Mouse (Mus musculus) midbrain, embryonic 15.5 days (tissue): ENCODE results near the gene Ank3. TPM values are rescaled to one million over a fixed set of nuclear protein-coding genes. Genes with fewer than 3 reads are reported as not detected.
A peak's percentile ranks its signal among the peaks of the same experiment; 100 is the strongest.

Source experiments
- ATAC-seq: fragments of 200-750 bp; cut with Nextera tagmentation; replicated peaks from 2 replicates; pipeline ENCODE4 v1.8.0; 2017; ENCODE audit warnings: moderate TSS enrichment
- H3K27ac ChIP-seq: fragments of 300-500 bp; sonication (generic); 2 replicates; pipeline ENCODE4 v1.5.1; 2015; ENCODE audit warnings: mild to moderate bottlenecking, inconsistent platforms
- H3K27me3 ChIP-seq: fragments of 300-500 bp; sonication (generic); replicated peaks from 2 replicates; pipeline ENCODE4 v1.6.1; 2015; ENCODE audit warnings: inconsistent platforms
- H3K36me3 ChIP-seq: fragments of 300-500 bp; sonication (generic); replicated peaks from 2 replicates; pipeline ENCODE4 v1.6.1; 2015; ENCODE audit warnings: inconsistent platforms
- H3K4me1 ChIP-seq: fragments of 300-500 bp; sonication (generic); 2 replicates; pipeline ENCODE4 v1.6.1; 2015; ENCODE audit warnings: inconsistent platforms
- H3K4me2 ChIP-seq: fragments of 300-500 bp; sonication (generic); 2 replicates; pipeline ENCODE4 v1.6.1; 2015; ENCODE audit warnings: inconsistent platforms, mild to moderate bottlenecking, moderate library complexity
- H3K4me3 ChIP-seq: fragments of 300-500 bp; sonication (generic); 2 replicates; pipeline ENCODE4 v1.5.1; 2015; ENCODE audit warnings: mild to moderate bottlenecking, inconsistent platforms
- H3K9ac ChIP-seq: fragments of 300-500 bp; sonication (generic); 2 replicates; pipeline ENCODE4 v1.6.1; 2015; ENCODE audit warnings: mild to moderate bottlenecking, inconsistent platforms
- H3K9me3 ChIP-seq: fragments of 300-500 bp; sonication (generic); 2 replicates; pipeline ENCODE4 v1.6.1; 2016; ENCODE audit warnings: inconsistent platforms
- WGBS: fragments of 180-500 bp; shearing (Covaris S2); methylation state at CpG from one replicate; pipeline ENCODE4 v1.1.7; 2015; ENCODE audit warnings: mixed read lengths; 5-methylcytosine and 5-hydroxymethylcytosine counted together
- polyA plus RNA-seq: library from polyadenylated mRNA; unstranded; fragments of >200 nt; fragmentation: Nextera tagmentation; extraction: Ambion mirVana; gene quantifications from 2 replicates; pipeline ENCODE4 v1.2.1, GENCODE M21; 2015

The Ank3 gene
- polyA plus RNA-seq, 1 experiment from 2014 or later = 108 TPM

- Histone ChIP-seq H3K4me1 (peaks cover 15% of the 10 kb centered on the region), H3K9me3 (no peaks in the 10 kb centered on the region), H3K4me2 (no peak overlapping the region), H3K36me3 (no peaks in the 10 kb centered on the region), H3K9ac (no peak overlapping the region), H3K4me3 (no peak overlapping the region), H3K27me3 (no peaks in the 10 kb centered on the region), H3K27ac (no peak overlapping the region)
- WGBS = 87% methylated on average over 6 of the region's 6 CpGs
- ATAC-seq = no peak
Measured at GRCm38 (mm10) chr10:69546643-69547042, 148.1 kb downstream of the Ank3 start.

GRCm38 (mm10) chr10:69548771-69549170, 150.2 kb downstream of the Ank3 start:
- 89% methylated on average over 3 of the region's 3 CpGs for WGBS
- H3K27me3 ChIP-seq = no peaks in the 10 kb centered on the region
- no peak for ATAC-seq

GRCm38 (mm10) chr10:69549221-69549620, 150.6 kb downstream of the Ank3 start:
- Histone ChIP-seq H3K27me3 (no peaks in the 10 kb centered on the region), H3K4me1 (peaks cover 13% of the 10 kb centered on the region), H3K9ac (no peak overlapping the region), H3K4me2 (no peak overlapping the region), H3K36me3 (no peaks in the 10 kb centered on the region), H3K9me3 (no peaks in the 10 kb centered on the region), H3K27ac (no peak overlapping the region), H3K4me3 (no peak overlapping the region)
- no peak for ATAC-seq
- whole genome bisulfite sequencing = 93% methylated on average over 4 of the region's 4 CpGs

More at GRCm38 (mm10) chr10:69548771-69549170, 150.2 kb downstream of the Ank3 start:
- no peaks in the 10 kb centered on the region for H3K9me3 ChIP-seq
- H3K4me1 ChIP-seq = peaks cover 13% of the 10 kb centered on the region
- no peak overlapping the region for H3K27ac ChIP-seq
- H3K9ac ChIP-seq = no peak overlapping the region
- no peak overlapping the region for H3K4me3 ChIP-seq
- no peak overlapping the region for H3K4me2 ChIP-seq
- H3K36me3 ChIP-seq = no peaks in the 10 kb centered on the region

- ATAC-seq = no peak
- Histone ChIP-seq H3K4me2 (no peak overlapping the region), H3K36me3 (no peaks in the 10 kb centered on the region), H3K9ac (no peak overlapping the region), H3K9me3 (no peaks in the 10 kb centered on the region), H3K4me1 (peaks cover 10% of the 10 kb centered on the region), H3K27me3 (no peaks in the 10 kb centered on the region), H3K27ac (peak overlapping the region; percentile 42; the same call in 1 of the 2 replicates), H3K4me3 (no peak overlapping the region)
- 49% methylated on average over 4 of the region's 4 CpGs for WGBS
Measured at GRCm38 (mm10) chr10:69550824-69551223, 152.3 kb downstream of the Ank3 start.

GRCm38 (mm10) chr10:69553091-69553490, 154.5 kb downstream of the Ank3 start:
- Histone ChIP-seq H3K9ac (no peak overlapping the region), H3K36me3 (no peaks in the 10 kb centered on the region), H3K4me2 (no peak overlapping the region), H3K27ac (no peak overlapping the region), H3K4me1 (peaks cover 15% of the 10 kb centered on the region), H3K4me3 (no peak overlapping the region), H3K9me3 (no peaks in the 10 kb centered on the region), H3K27me3 (no peaks in the 10 kb centered on the region)
- WGBS = 63% methylated on average over 1 of the region's 1 CpGs
- ATAC-seq = no peak

GRCm38 (mm10) chr10:69555592-69555991, 157.0 kb downstream of the Ank3 start:
- no peak for ATAC-seq
- peaks cover 12% of the 10 kb centered on the region for H3K4me1 ChIP-seq
- H3K27me3 ChIP-seq = no peaks in the 10 kb centered on the region
- no peaks in the 10 kb centered on the region for H3K36me3 ChIP-seq
- no peak overlapping the region for H3K4me3 ChIP-seq
- WGBS = 90% methylated on average over 4 of the region's 4 CpGs
- no peak overlapping the region for H3K9ac ChIP-seq
- no peaks in the 10 kb centered on the region for H3K9me3 ChIP-seq
- H3K27ac ChIP-seq = no peak overlapping the region
- no peak overlapping the region for H3K4me2 ChIP-seq

GRCm38 (mm10) chr10:69556278-69556677, 157.7 kb downstream of the Ank3 start:
- Histone ChIP-seq H3K9ac (no peak overlapping the region), H3K36me3 (no peaks in the 10 kb centered on the region), H3K4me3 (no peak overlapping the region), H3K4me1 (peaks cover 10% of the 10 kb centered on the region), H3K27me3 (no peaks in the 10 kb centered on the region), H3K4me2 (no peak overlapping the region), H3K9me3 (no peaks in the 10 kb centered on the region), H3K27ac (no peak overlapping the region)
- ATAC-seq = no peak
- WGBS = 14% methylated on average over 13 of the region's 13 CpGs

GRCm38 (mm10) chr10:69560237-69560636, 161.7 kb downstream of the Ank3 start:
- Histone ChIP-seq H3K4me3 (no peak overlapping the region), H3K4me1 (peaks cover 7% of the 10 kb centered on the region), H3K4me2 (no peak overlapping the region), H3K27ac (no peak overlapping the region), H3K9ac (no peak overlapping the region), H3K36me3 (no peaks in the 10 kb centered on the region), H3K9me3 (no peaks in the 10 kb centered on the region), H3K27me3 (no peaks in the 10 kb centered on the region)
- ATAC-seq = no peak
- WGBS = 78% methylated on average over 1 of the region's 1 CpGs

- ATAC-seq = no peak
Measured at GRCm38 (mm10) chr10:69562931-69563330, 164.4 kb downstream of the Ank3 start.

GRCm38 (mm10) chr10:69565052-69565451, 166.5 kb downstream of the Ank3 start:
- Histone ChIP-seq H3K4me3 (no peak overlapping the region), H3K36me3 (no peaks in the 10 kb centered on the region), H3K27me3 (no peaks in the 10 kb centered on the region), H3K4me2 (no peak overlapping the region), H3K9me3 (no peaks in the 10 kb centered on the region), H3K4me1 (peaks cover 13% of the 10 kb centered on the region), H3K9ac (no peak overlapping the region), H3K27ac (no peak overlapping the region)
- 92% methylated on average over 4 of the region's 4 CpGs for WGBS
- no peak for ATAC-seq

More at GRCm38 (mm10) chr10:69562931-69563330, 164.4 kb downstream of the Ank3 start:
- H3K4me3 ChIP-seq = no peak overlapping the region
- WGBS = 89% methylated on average over 4 of the region's 4 CpGs
- peaks cover 2% of the 10 kb centered on the region; the same call in 1 of the 2 replicates for H3K4me1 ChIP-seq
- no peaks in the 10 kb centered on the region for H3K9me3 ChIP-seq
- H3K27ac ChIP-seq = no peak overlapping the region
- no peak overlapping the region for H3K4me2 ChIP-seq
- no peaks in the 10 kb centered on the region for H3K27me3 ChIP-seq
- no peak overlapping the region for H3K9ac ChIP-seq
- H3K36me3 ChIP-seq = no peaks in the 10 kb centered on the region

- no peak for ATAC-seq
- 83% methylated on average over 5 of the region's 5 CpGs for WGBS
- Histone ChIP-seq H3K9ac (no peak overlapping the region), H3K4me3 (no peak overlapping the region), H3K27ac (no peak overlapping the region), H3K4me2 (no peak overlapping the region), H3K36me3 (no peaks in the 10 kb centered on the region), H3K27me3 (no peaks in the 10 kb centered on the region), H3K9me3 (no peaks in the 10 kb centered on the region), H3K4me1 (peaks cover 49% of the 10 kb centered on the region)
Measured at GRCm38 (mm10) chr10:69568976-69569375, 170.4 kb downstream of the Ank3 start.

GRCm38 (mm10) chr10:69569740-69570139, 171.2 kb downstream of the Ank3 start:
- 73% methylated on average over 8 of the region's 8 CpGs for WGBS
- ATAC-seq = no peak
- H3K27ac ChIP-seq = no peak overlapping the region
- no peak overlapping the region for H3K9ac ChIP-seq
- no peaks in the 10 kb centered on the region for H3K27me3 ChIP-seq
- H3K4me1 ChIP-seq = peaks cover 57% of the 10 kb centered on the region
- no peak overlapping the region for H3K4me2 ChIP-seq
- H3K36me3 ChIP-seq = no peaks in the 10 kb centered on the region
- H3K9me3 ChIP-seq = no peaks in the 10 kb centered on the region
- no peak overlapping the region for H3K4me3 ChIP-seq

GRCm38 (mm10) chr10:69570466-69571288, 172.1 kb downstream of the Ank3 start:
- Histone ChIP-seq H3K4me3 (no peak overlapping the region), H3K9ac (no peak overlapping the region), H3K36me3 (no peaks in the 10 kb centered on the region), H3K4me2 (peak overlapping the region; percentile 33), H3K4me1 (peaks cover 65% of the 10 kb centered on the region), H3K27me3 (no peaks in the 10 kb centered on the region), H3K27ac (no peak overlapping the region), H3K9me3 (no peaks in the 10 kb centered on the region)
- 32% methylated on average over 18 of the region's 18 CpGs for WGBS
- no peak for ATAC-seq
